Mouse (Mus musculus): ENCODE results near the gene Scn11a.

Scn11a gene

GRCm38 (mm10) chr9:119795254-119795912 lies 29.9 kb downstream of the Scn11a start:
- DNase-seq (ENCODE audit: low spot score in 2 of 2), result no peak

- DNase-seq (ENCODE audit: low spot score in 2 of 2), result no peak
Observed at GRCm38 (mm10) chr9:119794470-119794869, 30.8 kb downstream of the Scn11a start.

DNA sequence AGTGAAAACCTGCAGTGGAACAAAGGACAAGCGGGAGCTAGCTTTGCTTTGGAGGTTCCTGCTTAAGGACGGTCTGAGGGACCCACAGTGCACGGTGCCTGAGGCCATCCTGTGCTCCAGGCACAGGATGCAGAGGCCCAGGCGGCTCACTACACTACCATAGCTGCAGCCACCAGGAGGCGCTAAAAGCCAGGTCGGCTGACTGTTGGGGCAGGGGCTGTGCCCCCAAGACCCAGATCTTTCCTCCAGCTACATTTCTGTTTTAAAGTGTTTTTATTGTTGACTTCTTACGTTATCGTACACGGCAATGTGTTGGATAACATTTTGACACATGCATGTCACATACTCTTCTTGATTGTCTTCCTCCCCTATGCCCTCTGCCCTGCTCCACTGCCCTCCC lies 32.8 kb downstream of the Scn11a start:
- no peak for DNase-seq (ENCODE audit: low spot score in 2 of 2)

- DNase-seq (ENCODE audit: low spot score in 2 of 2), result no peak
Observed at GRCm38 (mm10) chr9:119780901-119781300, 44.4 kb downstream of the Scn11a start.

GRCm38 (mm10) chr9:119776661-119777060 lies 48.6 kb downstream of the Scn11a start:
- DNase-seq (ENCODE audit: low spot score in 2 of 2), result no peak

DNA sequence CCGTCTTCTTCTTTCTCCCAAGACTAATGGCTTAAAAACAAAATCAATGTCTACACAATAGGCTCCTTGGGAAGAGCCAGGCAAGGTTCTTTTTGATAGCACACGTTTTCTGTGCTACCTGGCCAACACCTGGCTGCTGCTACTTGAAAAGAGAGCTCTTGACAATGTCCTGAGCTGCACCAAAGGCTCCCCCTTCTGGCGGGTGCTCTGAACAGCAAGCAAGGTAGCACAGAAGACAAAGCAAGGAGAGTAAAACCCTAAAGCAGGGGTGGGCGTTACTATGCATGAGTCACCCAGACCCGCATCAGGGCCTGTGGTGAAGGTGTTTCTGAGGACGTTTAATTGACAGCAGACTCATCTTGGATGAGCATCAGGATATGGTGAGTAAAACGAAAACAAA lies 56.7 kb downstream of the Scn11a start:
- no peak for DNase-seq (ENCODE audit: low spot score in 2 of 2)

DNA sequence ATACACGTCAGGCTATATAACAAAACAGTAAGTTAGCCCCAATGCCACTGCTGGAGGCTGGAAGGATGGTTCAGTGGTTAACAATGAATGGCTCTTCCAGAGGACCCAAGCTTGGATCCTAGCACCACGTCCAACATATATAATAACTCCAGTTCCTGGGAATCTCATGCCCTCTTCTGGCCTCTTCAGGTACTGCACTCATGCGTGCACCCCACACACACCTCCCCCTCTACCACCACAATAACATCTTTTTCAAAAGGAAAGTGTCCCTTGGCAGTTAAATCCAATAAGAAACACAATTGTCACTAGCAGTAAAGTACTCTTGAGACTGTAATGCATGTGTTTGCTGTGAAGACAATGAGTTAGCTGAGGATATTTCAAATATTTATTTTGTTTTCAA lies 65.0 kb downstream of the Scn11a start:
- DNase-seq (ENCODE audit: low spot score in 2 of 2), result no peak

DNA sequence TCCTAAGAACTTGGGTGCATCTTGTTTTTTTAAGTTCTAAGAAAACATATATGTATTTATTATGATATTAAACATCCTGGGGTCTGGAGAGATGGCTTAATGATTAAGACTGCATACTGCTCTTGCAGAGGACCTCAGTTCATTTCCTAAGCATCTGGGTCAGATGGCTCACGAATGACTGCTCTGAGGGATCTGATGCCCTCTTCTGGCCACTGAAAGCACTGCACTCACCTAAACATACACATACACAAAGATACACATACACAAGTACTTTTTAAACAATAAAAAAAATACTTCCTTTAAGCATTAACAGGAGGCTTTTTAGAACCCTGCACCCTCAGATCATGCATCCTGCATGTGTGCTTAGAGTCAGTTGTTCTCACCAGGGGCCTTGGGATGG lies 65.8 kb downstream of the Scn11a start:
- no peak for DNase-seq (ENCODE audit: low spot score in 2 of 2)

DNA sequence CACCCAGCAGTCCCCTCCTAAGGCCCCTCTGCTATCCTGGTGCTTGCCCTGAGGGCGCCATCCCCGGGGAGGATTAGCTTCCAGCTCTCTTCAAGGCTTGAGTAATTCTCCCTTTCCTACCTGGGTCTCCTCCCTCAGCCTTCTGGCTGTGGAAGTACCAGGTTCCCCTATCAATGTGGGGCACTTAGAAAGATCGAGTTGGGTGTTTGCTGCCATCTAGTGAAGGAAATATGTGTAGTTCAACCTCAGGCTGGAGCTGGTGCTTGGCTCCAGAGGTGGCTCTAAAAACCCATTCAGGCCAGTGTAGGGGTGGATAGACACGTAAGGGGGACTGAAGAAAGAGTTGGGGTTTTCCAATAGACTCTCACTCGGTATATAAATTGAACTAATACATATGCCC lies 73.7 kb downstream of the Scn11a start:
- DNase-seq (ENCODE audit: low spot score in 2 of 2), result no peak

DNA sequence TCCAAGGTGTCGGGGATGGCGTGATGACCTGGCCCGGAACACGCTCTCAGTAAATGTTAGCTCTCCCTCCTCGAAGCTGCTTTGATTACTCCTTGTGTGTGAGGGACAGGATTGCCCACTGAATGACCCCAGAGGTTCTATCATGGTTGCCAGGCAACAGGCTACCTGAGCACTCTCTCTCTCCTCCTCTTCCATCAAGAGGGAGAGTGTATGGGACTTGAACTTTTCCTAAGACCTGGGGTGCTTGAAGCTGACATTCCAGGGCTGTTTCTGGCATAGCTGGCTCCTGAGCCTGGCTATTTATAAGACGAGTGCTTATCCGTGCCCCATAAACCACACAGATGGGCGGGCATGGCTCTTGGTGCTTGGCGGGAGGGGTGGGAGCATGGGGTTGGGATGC lies 76.1 kb downstream of the Scn11a start:
- DNase-seq (ENCODE audit: low spot score in 2 of 2), result no peak

- DNase-seq (ENCODE audit: low spot score in 2 of 2), result no peak
Observed at GRCm38 (mm10) chr9:119743900-119744299, 81.4 kb downstream of the Scn11a start.

DNA sequence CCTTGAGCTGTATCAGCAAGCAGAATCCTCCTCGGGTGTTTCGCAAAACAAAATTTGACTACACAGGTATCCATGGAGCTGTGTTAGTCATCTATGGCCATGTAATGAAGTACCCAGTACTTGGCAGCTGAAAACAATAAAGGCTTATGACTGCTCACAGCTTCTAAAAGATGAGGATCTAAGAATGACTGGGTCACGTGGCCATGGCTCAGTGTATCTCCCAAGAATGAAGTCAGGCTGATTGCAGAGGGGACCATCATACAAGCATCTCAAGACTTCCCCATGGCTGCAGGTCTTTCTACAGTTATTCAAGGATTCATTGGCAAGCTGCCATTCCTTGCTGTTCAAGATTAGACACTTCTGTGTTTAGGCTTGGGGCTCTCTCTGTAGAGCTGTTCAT lies 81.9 kb downstream of the Scn11a start:
- no peak for DNase-seq (ENCODE audit: low spot score in 2 of 2)

GRCm38 (mm10) chr9:119741101-119741786 lies 84.0 kb downstream of the Scn11a start:
- no peak for DNase-seq (ENCODE audit: low spot score in 2 of 2)

DNA sequence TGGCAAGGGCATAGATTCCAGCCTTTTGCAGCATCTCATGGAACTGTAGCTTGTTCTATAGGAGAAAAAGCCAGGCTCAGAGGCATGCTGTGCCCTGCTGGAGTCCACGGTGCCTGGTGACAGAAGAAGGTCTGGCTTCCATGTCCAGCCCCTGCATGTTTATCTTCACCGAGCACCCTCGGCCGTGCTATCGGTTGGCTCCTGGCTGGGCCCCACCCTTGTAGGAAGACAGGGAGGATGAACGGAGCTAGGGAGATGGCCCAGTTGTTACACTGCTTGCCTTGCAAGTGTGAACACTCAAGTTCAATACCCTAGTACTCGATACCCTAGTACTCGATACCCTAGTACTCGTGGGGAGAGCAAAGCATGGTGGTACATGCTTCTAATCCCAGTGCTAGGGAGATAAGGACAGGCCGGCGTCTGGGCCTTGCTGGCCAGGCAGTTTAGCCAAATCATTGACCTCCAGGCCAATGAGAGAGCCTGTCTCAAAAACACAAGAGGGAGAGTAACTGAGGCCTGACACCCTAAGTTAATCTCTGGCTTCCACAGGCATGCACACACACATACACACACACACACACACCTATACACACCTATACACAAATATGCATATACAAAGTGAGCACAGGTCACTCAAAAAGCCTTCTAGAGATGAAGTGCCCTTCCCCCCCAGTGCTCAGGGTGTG lies 96.7 kb downstream of the Scn11a start:
- DNase-seq (ENCODE audit: low spot score in 2 of 2), result no peak

DNA sequence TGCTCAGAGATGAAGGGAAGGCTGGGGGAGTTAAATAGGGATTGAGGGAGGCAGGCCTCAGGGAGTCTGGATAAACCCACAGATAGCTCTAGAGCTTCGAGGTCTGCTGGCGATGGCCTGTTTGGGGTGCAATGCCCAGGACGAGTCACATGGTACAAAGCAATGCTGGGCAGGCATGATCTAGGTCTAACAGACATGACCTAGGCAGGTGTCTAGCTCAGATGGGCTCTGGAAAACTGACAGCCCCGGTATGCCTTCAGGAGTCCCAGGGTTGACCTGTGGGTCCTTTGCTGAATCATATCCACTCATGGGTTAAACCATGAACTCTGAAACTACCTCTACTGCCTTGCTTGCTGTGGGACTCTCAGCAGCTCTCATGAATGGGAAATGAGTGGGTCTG lies 98.3 kb downstream of the Scn11a start:
- no peak for DNase-seq (ENCODE audit: low spot score in 2 of 2)

DNA sequence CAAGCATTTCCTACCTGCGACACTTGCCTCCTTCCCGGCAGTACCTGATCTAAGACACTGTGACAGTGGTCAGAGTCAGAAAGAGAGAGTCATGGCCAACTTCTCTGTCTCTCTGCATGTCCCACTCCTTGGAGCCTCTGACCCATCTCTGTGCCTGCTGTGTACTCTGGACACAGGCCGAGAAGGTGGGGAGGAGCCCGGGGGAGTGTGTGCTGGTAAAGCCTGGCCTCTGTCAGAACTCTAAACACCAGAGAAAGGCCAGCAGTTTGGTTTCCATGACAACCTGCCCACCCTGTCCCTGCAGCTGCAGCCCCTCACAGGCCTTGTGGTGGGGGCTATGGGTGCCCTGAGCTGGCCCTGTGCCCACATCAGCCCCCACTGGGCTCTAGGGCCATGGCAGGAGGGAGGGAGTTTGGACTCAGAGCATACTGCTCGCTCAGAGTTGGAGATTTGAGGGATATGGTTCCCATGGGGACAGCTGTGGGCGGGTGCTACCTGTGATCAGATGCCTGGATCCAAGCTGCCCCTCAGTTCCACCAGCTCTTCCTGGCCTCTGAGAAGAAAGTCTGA lies 99.9 kb downstream of the Scn11a start:
- no peak for DNase-seq (ENCODE audit: low spot score in 2 of 2)

DNA sequence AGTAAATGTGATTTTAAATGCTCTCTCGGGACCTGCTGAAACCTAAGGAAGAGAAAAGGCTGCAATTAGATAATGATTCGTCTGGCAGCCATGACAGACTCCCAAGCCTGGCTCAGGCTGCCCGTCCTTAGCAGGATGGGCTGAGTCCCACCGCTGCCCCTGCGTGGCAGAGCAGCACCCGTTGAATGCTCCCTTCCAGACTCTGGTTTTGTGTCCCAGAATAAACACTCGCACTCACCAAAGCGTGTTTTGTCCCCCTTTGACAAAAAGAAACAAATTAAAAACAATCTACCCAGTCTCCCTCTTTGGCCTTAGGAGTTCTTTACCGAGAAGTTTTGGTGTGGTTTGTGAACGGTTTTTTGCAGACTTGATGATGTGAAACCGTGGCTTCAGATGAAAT lies 106.0 kb downstream of the Scn11a start, which contains the start of gene Scn10a:
Gene Scn10a, minus strand, starts transcription at position 101 of the 400 bp plus-strand sequence.
- no peak for DNase-seq (ENCODE audit: low spot score in 2 of 2)

- DNase-seq (ENCODE audit: low spot score in 2 of 2), result peak; percentile 2 to 31
Observed at GRCm38 (mm10) chr9:119706700-119707099, 118.6 kb downstream of the Scn11a start.
